Mouse (Mus musculus): Measurements from ENCODE around the gene Hbq1b. TPM values are rescaled to one million over a fixed set of nuclear protein-coding genes. Genes with fewer than 3 reads are reported as not detected.
"Not testable (repeated sequence)": the region's sequence is repeated elsewhere in the genome, so short reads cannot be mapped to it uniquely, and the experiment has no call there.

Hbq1b gene
- polyA plus RNA-seq, 1 experiment from 2014 or later = 0.87 TPM

- Histone ChIP-seq H3K4me2 (ENCODE audit: low read length) (no peak overlapping the region), H3K9me3 (replicated peaks; ENCODE audit: low read length) (no peaks in the 10 kb centered on the region), H3K36me3 (ENCODE audit: insufficient read depth, low read length) (no peaks in the 10 kb centered on the region), H3K4me1 (replicated peaks; ENCODE audit: insufficient read depth, low read length) (no peaks in the 10 kb centered on the region), H3K27ac (no peak overlapping the region), H3K4me3 (replicated peaks; ENCODE audit: low read depth, low read length) (no peak overlapping the region), H3K27me3 (ENCODE audit: insufficient read depth, low read length) (no peaks in the 10 kb centered on the region), H3K9ac (ENCODE audit: low read depth, low read length) (no peak overlapping the region)
- no peak for DNase-seq (ENCODE audit: low spot score)
- 71% methylated on average over 21 of the region's 21 CpGs for WGBS
- no peak for ATAC-seq (replicated peaks; ENCODE audit: low FRiP score, low read depth)
- TF ChIP-seq CTCF (IDR thresholded peaks at IDR 0.05; ENCODE audit: low read depth) = no peak
Measured at GRCm38 (mm10) chr11:32277736-32278457, 8.9 kb upstream of the Hbq1b start.

GRCm38 (mm10) chr11:32278458-32278957 is 8.3 kb upstream of the Hbq1b start:
- no peak overlapping the region for H3K4me3 ChIP-seq (replicated peaks; ENCODE audit: low read depth, low read length)

GRCm38 (mm10) chr11:32280646-32281045 is 6.1 kb upstream of the Hbq1b start:
- Histone ChIP-seq H3K4me3 (replicated peaks; ENCODE audit: low read depth, low read length) (no peak overlapping the region), H3K27me3 (ENCODE audit: insufficient read depth, low read length) (no peaks in the 10 kb centered on the region), H3K9me3 (replicated peaks; ENCODE audit: low read length) (no peaks in the 10 kb centered on the region), H3K27ac (no peak overlapping the region), H3K9ac (ENCODE audit: low read depth, low read length) (no peak overlapping the region), H3K36me3 (ENCODE audit: insufficient read depth, low read length) (no peaks in the 10 kb centered on the region), H3K4me1 (replicated peaks; ENCODE audit: insufficient read depth, low read length) (no peaks in the 10 kb centered on the region), H3K4me2 (ENCODE audit: low read length) (no peak overlapping the region)
- no peak for TF ChIP-seq CTCF (IDR thresholded peaks at IDR 0.05; ENCODE audit: low read depth)
- DNase-seq (ENCODE audit: low spot score) (no peak), ATAC-seq (replicated peaks; ENCODE audit: low FRiP score, low read depth) (no peak)
- 38% methylated on average over 2 of the region's 2 CpGs for WGBS

More at GRCm38 (mm10) chr11:32278458-32278957, 8.3 kb upstream of the Hbq1b start:
- H3K27ac ChIP-seq = no peak overlapping the region
- no peaks in the 10 kb centered on the region for H3K4me1 ChIP-seq (replicated peaks; ENCODE audit: insufficient read depth, low read length)
- 86% methylated on average over 12 of the region's 12 CpGs for WGBS
- H3K9ac ChIP-seq (ENCODE audit: low read depth, low read length) = no peak overlapping the region
- ATAC-seq (replicated peaks; ENCODE audit: low FRiP score, low read depth) (no peak), DNase-seq (ENCODE audit: low spot score) (no peak)
- no peak overlapping the region for H3K4me2 ChIP-seq (ENCODE audit: low read length)
- no peak for TF ChIP-seq CTCF (IDR thresholded peaks at IDR 0.05; ENCODE audit: low read depth)
- no peaks in the 10 kb centered on the region for H3K27me3 ChIP-seq (ENCODE audit: insufficient read depth, low read length)
- H3K36me3 ChIP-seq (ENCODE audit: insufficient read depth, low read length) = no peaks in the 10 kb centered on the region
- H3K9me3 ChIP-seq (replicated peaks; ENCODE audit: low read length) = no peaks in the 10 kb centered on the region

GRCm38 (mm10) chr11:32281416-32282144 is 5.2 kb upstream of the Hbq1b start:
- ATAC-seq (replicated peaks; ENCODE audit: low FRiP score, low read depth) (no peak), DNase-seq (ENCODE audit: low spot score) (no peak)
- Histone ChIP-seq H3K27ac (no peak overlapping the region), H3K4me2 (ENCODE audit: low read length) (no peak overlapping the region), H3K36me3 (ENCODE audit: insufficient read depth, low read length) (no peaks in the 10 kb centered on the region), H3K4me3 (replicated peaks; ENCODE audit: low read depth, low read length) (no peak overlapping the region), H3K4me1 (replicated peaks; ENCODE audit: insufficient read depth, low read length) (no peaks in the 10 kb centered on the region), H3K9me3 (replicated peaks; ENCODE audit: low read length) (no peaks in the 10 kb centered on the region), H3K27me3 (ENCODE audit: insufficient read depth, low read length) (no peaks in the 10 kb centered on the region), H3K9ac (ENCODE audit: low read depth, low read length) (no peak overlapping the region)
- no peak for TF ChIP-seq CTCF (IDR thresholded peaks at IDR 0.05; ENCODE audit: low read depth)
- 89% methylated on average over 1 of the region's 1 CpGs for WGBS

GRCm38 (mm10) chr11:32283091-32283777 is 3.5 kb upstream of the Hbq1b start, which contains the start of gene Hba-a1:
Hba-a1 (plus strand) TSS chr11:32283511.
- WGBS = 63% methylated on average over 1 of the region's 5 CpGs
- H3K9ac ChIP-seq (ENCODE audit: low read depth, low read length); H3K27me3 ChIP-seq (ENCODE audit: insufficient read depth, low read length); H3K4me3 ChIP-seq (replicated peaks; ENCODE audit: low read depth, low read length); ATAC-seq (replicated peaks; ENCODE audit: low FRiP score, low read depth); H3K4me2 ChIP-seq (ENCODE audit: low read length); H3K9me3 ChIP-seq (replicated peaks; ENCODE audit: low read length); H3K36me3 ChIP-seq (ENCODE audit: insufficient read depth, low read length); H3K4me1 ChIP-seq (replicated peaks; ENCODE audit: insufficient read depth, low read length); DNase-seq (ENCODE audit: low spot score); H3K27ac ChIP-seq: not testable (repeated sequence)

- not testable (repeated sequence) for DNase-seq (ENCODE audit: low spot score); H3K4me1 ChIP-seq (replicated peaks; ENCODE audit: insufficient read depth, low read length); H3K27me3 ChIP-seq (ENCODE audit: insufficient read depth, low read length); H3K9ac ChIP-seq (ENCODE audit: low read depth, low read length); H3K4me3 ChIP-seq (replicated peaks; ENCODE audit: low read depth, low read length); H3K36me3 ChIP-seq (ENCODE audit: insufficient read depth, low read length); H3K4me2 ChIP-seq (ENCODE audit: low read length); H3K27ac ChIP-seq; H3K9me3 ChIP-seq (replicated peaks; ENCODE audit: low read length); ATAC-seq (replicated peaks; ENCODE audit: low FRiP score, low read depth)
- WGBS = 55% methylated on average over 2 of the region's 2 CpGs
Measured at GRCm38 (mm10) chr11:32284582-32284981, 2.2 kb upstream of the Hbq1b start.

Data from kidney, postnatal 0 days (tissue).